Mouse (Mus musculus): ENCODE results near the gene Rhob.
A peak's percentile ranks its signal among the peaks of the same experiment; 100 is the strongest.

Rhob gene

DNA sequence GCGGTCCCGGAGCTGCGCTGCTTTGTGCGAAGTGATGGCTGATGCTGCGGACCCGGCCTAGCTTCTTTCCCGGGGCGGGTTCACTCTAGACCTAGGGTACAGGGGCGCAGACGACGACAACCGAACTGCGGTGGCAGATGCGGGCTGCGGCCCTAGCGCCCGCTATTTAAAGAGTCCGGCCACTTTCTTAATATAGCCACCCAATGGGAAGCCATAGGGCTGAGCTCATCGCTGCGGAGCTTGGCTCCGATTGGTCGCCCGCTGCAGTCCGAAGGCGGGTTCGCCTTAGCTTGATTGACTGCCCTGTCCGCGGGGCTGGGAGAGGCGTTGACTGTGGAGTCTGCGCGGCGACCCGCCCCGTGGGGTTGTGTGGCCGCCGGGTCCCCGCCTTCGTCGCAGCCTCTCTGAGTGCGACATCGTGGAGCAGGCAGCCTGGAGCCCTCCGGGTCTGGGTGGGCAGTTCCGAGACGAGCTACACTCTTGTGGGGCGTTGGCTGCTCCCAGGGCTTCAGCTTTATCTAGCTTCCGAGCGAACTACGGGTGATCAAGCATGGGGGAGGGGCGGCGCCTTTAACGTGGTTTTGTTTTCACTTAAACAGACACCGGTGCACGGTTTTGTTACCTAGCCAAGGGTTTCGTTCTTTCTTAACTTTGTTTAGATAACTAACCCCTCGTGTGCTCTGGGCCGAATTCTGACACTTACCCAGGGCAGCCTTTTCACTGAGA lies at the start of gene Rhob:
Gene Rhob, minus strand, starts transcription at position 139 of the 726 bp plus-strand sequence.
- DNase-seq (ENCODE audit: low spot score) = peak; percentile 99

GRCm38 (mm10) chr12:8547357-8547756 lies 47.5 kb upstream of the Rhob start:
- peak; percentile 76 for DNase-seq (ENCODE audit: low spot score)

- DNase-seq (ENCODE audit: low spot score) = no peak
Observed at GRCm38 (mm10) chr12:8546801-8547200, 47.0 kb upstream of the Rhob start.

GRCm38 (mm10) chr12:8545066-8545610 lies 45.3 kb upstream of the Rhob start:
- DNase-seq (ENCODE audit: low spot score) = no peak

GRCm38 (mm10) chr12:8542371-8542770 lies 42.6 kb upstream of the Rhob start:
- DNase-seq (ENCODE audit: low spot score) = no peak

DNA sequence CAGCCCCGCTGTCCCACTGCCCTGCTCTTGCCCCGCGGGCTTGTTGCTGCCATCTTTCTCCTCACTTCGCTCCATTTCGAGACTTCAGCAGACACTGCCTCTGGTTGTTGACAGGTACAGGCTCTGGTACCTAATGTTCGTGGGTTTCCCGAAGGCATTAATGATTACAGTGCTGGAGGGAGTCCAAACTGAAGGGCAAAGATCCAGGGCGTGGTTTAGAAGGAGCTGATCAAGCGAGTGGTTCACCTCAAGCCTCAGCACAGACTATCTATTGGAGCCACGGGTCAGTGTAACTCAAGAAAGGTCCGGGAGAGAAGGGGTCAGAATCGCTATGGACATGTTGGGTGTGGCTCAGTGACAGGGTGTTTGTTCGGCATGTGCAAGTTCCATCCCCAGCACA lies 39.7 kb upstream of the Rhob start:
- no peak for DNase-seq (ENCODE audit: low spot score)

DNA sequence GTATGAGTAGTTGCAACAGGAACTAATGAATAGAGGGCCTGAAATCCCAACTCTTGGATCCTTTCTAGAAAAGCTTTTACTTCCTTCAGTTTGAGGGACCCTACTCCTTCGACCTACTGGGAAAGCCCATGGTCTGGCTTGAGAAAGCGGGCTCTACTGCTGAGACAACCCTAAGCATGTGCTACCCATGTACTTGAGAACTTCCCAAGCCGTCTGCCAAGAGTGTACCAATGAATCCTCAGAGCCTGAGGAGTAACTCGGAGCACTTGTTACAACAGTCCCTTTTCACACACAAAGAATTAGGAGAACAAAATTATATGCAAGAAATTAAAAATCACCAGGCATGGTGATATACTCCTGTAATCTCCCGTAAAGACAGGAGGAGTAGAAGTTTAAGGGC lies 37.5 kb upstream of the Rhob start:
- no peak for DNase-seq (ENCODE audit: low spot score)

DNA sequence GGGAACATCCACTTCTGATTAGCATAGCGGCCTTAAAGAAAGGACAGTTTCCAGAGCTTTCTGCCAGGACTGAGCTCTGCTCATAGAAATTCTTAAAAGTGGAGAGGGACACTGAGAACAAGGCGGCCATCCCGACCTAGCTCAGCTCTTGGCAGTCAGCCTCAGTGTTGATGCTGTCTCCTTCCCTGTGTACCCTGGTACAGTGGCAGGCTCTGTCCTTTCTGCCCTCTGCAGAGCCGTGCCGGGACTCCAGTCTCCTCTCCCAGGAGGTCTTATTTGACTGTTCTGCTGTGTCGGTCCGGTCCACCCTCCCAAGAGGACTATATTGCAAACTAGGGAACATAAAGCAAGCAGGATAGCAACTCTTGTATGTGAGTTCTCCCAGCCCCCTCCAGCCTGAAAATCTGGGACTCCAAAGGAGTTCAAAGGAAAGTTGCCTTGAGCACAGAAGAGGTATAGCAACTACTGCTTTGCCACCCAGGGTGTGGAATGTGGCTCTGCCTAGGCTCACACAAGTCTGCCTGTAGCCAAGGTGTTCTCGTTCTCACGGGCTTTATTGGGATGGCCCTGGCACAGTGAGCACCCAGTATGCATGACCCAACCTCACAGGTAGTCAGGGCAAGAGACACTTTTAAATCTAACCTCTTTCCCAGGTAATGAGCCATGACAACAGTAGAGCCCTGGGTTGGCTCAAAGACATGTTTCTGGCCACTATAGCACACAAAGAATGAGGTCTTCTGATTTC lies 36.6 kb upstream of the Rhob start:
- DNase-seq (ENCODE audit: low spot score) = no peak

- DNase-seq (ENCODE audit: low spot score) = no peak
Observed at GRCm38 (mm10) chr12:8535596-8535995, 35.8 kb upstream of the Rhob start.

DNA sequence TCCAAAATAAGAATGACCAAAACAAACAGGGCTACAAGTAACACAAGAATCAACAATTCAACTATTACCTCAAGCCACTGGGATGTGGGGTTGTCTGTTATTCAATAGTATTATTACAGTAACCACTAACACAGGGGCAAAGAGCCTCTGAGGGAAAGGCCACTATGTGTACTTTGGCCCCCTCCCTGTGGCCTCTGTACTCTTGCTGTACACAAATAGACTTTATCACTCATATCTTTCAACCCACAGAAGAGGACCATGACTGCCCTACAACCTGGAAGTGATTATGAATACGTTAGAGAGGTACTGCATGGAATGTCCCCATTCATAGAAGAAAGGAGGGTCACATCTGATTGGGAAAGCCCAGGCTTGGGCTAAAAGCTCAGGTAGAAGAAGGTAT lies 35.1 kb upstream of the Rhob start:
- DNase-seq (ENCODE audit: low spot score) = no peak

DNA sequence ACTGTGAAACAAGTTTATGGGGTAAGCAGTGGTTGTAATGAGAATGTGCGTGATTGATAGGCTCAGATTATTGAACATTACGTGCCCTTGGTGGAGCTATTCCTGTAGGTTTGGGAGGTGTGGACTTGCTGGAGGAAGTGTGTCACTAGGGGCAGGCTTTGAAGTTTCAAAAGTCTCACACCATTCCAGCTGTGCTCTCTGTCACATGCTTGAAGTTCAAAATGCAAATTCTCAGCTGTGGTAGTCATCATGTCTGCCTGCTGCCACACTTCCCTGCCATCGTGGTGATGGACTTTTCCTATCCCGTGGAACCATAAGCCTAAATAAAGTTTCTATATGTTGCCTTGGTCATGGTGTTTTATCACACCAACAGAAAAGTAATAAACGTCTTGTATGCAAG lies 28.0 kb upstream of the Rhob start:
- DNase-seq (ENCODE audit: low spot score) = no peak

DNA sequence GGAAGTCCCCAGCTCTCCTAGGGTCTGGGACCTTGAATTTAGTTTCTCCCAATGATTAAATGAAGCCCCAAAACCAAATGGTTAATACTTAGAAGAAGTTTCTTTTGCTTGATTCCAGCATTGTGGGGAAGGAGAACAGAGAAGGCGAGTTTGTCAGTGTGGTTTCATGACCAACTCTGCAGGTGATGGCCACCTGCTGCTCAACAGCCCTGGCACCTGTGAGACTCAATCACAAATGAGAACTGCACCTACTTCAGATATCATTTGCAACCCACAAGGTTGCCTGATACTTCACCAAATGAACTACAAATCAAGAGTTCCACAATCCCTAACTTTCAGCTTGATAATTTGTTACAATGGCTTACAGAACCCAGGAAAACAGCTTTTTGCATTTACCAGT lies 27.4 kb upstream of the Rhob start:
- no peak for DNase-seq (ENCODE audit: low spot score)

GRCm38 (mm10) chr12:8524062-8524461 lies 24.3 kb upstream of the Rhob start:
- no peak for DNase-seq (ENCODE audit: low spot score)

GRCm38 (mm10) chr12:8522711-8523110 lies 22.9 kb upstream of the Rhob start:
- no peak for DNase-seq (ENCODE audit: low spot score)

DNA sequence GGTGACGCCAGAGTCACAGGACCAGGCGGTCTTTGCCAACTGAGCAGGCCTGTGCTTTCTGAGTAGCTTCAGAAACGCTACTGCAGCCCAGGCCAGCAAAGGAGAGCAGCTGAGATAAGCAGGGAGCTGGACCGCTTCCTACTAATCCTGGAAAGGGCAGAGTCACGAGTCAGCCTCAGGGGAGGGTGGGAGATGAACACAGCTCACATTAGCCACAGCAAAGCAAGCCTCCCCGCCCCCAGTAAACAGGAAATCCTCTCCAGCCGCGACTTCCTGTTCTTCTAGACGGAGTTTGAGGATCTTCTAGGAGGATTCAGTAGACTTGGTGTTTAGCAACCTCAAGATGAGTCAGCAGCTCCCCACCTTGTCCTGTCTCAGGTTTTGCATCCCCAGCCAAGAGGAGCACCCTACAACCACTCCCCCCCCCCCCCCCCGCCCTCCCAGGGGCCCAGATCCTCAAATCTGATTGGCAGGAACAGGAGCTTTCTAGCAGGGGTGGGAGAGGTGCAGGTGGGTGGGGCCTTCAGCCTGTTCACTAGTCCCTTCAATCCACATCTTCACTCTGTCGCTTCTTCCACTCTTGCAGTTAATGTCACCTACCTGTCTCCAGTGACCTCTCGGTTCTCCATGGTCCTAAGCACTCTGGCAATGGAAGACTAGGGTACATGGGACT lies 21.7 kb upstream of the Rhob start:
- peak; percentile 68 for DNase-seq (ENCODE audit: low spot score)

DNA sequence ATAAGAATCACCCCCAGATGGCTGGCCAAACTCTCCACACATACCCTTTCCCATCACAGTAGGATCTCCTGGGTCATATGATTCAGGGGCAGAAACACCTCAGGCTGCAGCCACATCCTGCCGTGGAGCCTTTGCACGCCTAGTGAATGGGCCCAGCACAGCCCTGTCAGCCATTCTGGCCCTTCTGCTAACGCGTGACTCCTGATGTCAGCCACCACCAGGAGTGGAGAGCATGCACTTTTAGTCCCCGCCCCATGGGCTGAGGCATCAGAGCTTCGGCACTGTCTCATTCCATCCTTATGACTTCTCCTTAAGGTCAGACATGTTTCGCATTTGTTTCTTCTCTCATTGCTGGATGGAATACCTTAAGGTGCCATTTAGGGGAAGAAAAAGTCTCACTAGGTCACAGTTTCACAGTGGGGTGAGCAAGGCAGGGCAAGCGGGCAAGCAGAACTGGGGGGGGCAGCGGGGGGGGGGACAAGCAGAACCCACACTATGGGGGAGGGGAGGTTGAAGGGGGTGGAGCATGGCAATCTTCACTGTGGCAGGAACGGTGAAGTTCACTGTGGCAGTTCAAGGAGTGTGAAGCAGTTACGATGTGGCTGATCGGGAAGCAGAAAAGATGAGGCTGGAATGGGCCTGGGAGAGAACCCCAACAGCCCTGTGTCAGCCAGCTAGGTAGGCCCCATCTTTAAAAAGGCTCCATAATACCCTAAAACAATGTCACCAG lies 19.8 kb upstream of the Rhob start:
- peak; percentile 44 for DNase-seq (ENCODE audit: low spot score)

- DNase-seq (ENCODE audit: low spot score) = peak; percentile 30
Observed at GRCm38 (mm10) chr12:8511037-8511882, 11.5 kb upstream of the Rhob start.

DNA sequence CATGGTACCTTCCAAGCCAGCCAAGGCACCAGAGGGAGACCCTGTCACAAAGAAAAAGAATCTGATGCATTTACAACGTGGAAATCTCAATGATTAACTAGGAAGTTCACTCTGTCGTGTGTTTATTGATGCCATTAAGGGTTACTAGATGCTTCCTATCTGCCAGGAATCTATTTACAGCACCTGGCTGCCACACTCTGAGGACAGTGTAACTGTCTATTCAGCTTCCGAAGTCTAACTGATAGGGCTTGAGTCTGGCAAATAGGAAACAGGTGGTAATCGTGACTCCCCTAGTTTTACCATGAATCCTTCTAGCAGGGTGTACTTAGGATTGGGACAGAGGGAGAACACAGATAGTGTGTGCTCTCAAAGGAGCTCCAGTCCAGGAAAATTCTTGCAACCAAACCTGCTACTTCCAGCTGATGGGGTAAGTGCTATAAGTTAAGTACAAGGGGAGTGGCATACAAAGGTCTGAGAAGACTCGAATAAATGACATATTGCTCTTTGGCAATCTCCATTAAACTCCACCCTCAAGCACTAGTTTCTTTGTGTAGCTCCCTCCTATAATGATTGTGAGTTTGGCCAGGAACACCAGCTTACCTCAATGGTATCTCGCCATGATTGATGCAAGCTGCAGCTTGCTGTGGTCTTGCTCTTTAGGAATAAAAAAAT lies 10.6 kb upstream of the Rhob start:
- no peak for DNase-seq (ENCODE audit: low spot score)

- DNase-seq (ENCODE audit: low spot score) = no peak
Observed at GRCm38 (mm10) chr12:8509693-8510092, 9.9 kb upstream of the Rhob start.

GRCm38 (mm10) chr12:8506954-8507707 lies 7.3 kb upstream of the Rhob start:
- DNase-seq (ENCODE audit: low spot score) = no peak

All from layer of hippocampus, adult 11-12 months (tissue).